Mouse (Mus musculus) heart, embryonic 12.5 days (tissue): Measurements from ENCODE around the gene Ces2c. TPM values are rescaled to one million over a fixed set of nuclear protein-coding genes. Genes with fewer than 3 reads are reported as not detected.
"Not testable (repeated sequence)": the region's sequence is repeated elsewhere in the genome, so short reads cannot be mapped to it uniquely, and the experiment has no call there.

Experiments
- ATAC-seq: fragments of 200-750 bp; cut with Nextera tagmentation; 2 replicates; pipeline ENCODE4 v1.8.0; 2017; ENCODE audit warnings: moderate TSS enrichment, moderate library complexity; ENCODE audit not compliant: insufficient number of reproducible peaks, low FRiP score
- H3K27ac ChIP-seq: fragments of 300-500 bp; sonication (generic); 2 replicates; pipeline ENCODE4 v1.5.1; 2016; ENCODE audit warnings: mild to moderate bottlenecking, moderate library complexity; ENCODE audit not compliant: poor library complexity, severe bottlenecking
- H3K27me3 ChIP-seq: fragments of 300-500 bp; sonication (generic); replicated peaks from 2 replicates; pipeline ENCODE4 v1.6.1; 2016; ENCODE audit warnings: mild to moderate bottlenecking, moderate library complexity
- H3K36me3 ChIP-seq: fragments of 300-500 bp; sonication (generic); 2 replicates; pipeline ENCODE4 v1.6.1; 2016; ENCODE audit warnings: mild to moderate bottlenecking, moderate library complexity
- H3K4me1 ChIP-seq: fragments of 300-500 bp; sonication (generic); replicated peaks from 2 replicates; pipeline ENCODE4 v1.6.1; 2016; ENCODE audit warnings: mild to moderate bottlenecking
- H3K4me2 ChIP-seq: fragments of 300-500 bp; sonication (generic); 2 replicates; pipeline ENCODE4 v1.6.1; 2016; ENCODE audit warnings: mild to moderate bottlenecking, moderate library complexity
- H3K4me3 ChIP-seq: fragments of 300-500 bp; sonication (generic); 2 replicates; pipeline ENCODE4 v1.5.1; 2016; ENCODE audit warnings: mild to moderate bottlenecking
- H3K9ac ChIP-seq: fragments of 300-500 bp; sonication (generic); 2 replicates; pipeline ENCODE4 v1.6.1; 2016; ENCODE audit warnings: mild to moderate bottlenecking, moderate library complexity
- H3K9me3 ChIP-seq: fragments of 300-500 bp; sonication (generic); replicated peaks from 2 replicates; pipeline ENCODE4 v1.6.1; 2016; ENCODE audit warnings: mild to moderate bottlenecking, moderate library complexity
- WGBS: fragments of 180-500 bp; shearing (Covaris S2); methylation state at CpG from one replicate; pipeline ENCODE4 v1.1.7; 2016; 5-methylcytosine and 5-hydroxymethylcytosine counted together
- polyA plus RNA-seq: library from polyadenylated mRNA; unstranded; fragments of >200 nt; fragmentation: Nextera tagmentation; extraction: Ambion mirVana; gene quantifications from 2 replicates; pipeline ENCODE4 v1.2.1, GENCODE M21; 2016

Gene Ces2c
- polyA plus RNA-seq, 1 experiment from 2014 or later: not detected

- H3K27ac ChIP-seq, H3K4me3 ChIP-seq, H3K4me1 ChIP-seq, H3K4me2 ChIP-seq, ATAC-seq, H3K9ac ChIP-seq, H3K36me3 ChIP-seq, H3K27me3 ChIP-seq, H3K9me3 ChIP-seq: not testable (repeated sequence)
- WGBS: no CpG with 5 or more reads among the region's 2 CpGs
These were observed 22.0 kb downstream of the Ces2c start for GRCm38 (mm10) chr8:104868876-104869275.

DNA sequence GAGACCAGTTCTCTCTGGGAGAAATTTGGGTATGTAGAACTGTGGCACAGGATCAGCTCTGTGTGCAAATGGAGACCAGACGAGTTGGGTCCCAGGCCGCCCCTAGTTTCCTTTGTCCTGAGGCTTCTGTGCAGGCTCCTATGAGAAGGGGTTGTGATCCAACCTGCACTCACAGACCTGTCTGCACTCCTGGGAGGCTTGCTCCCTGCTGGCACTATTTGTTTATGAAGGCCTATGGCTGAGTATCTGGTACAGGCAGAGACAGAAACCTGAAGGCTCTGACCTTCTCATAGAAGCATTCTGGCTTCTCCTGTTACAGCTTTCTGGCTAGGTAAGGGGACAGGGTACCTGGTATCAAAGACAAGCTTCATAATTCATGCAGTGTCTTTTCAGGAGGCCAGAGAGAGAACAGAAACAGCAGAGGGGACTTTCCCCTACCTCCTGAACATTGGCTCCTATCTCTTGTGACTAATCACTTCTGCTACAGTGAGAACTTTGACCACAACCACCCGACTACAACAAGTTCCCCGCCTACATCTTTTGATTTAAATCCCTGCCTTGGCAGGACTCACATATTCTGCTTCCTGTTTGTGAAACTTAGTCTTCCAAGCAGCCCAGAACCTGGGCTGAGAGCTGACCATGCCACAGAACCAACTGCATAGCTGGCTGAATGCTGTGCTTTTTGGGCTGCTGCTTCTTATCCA lies 39.5 kb downstream of the Ces2c start:
- not testable (repeated sequence) for H3K4me3 ChIP-seq, H3K36me3 ChIP-seq, ATAC-seq, H3K27me3 ChIP-seq, H3K4me2 ChIP-seq, H3K27ac ChIP-seq, H3K4me1 ChIP-seq, H3K9ac ChIP-seq, H3K9me3 ChIP-seq
- no CpG with 5 or more reads among the region's 4 CpGs for WGBS

DNA sequence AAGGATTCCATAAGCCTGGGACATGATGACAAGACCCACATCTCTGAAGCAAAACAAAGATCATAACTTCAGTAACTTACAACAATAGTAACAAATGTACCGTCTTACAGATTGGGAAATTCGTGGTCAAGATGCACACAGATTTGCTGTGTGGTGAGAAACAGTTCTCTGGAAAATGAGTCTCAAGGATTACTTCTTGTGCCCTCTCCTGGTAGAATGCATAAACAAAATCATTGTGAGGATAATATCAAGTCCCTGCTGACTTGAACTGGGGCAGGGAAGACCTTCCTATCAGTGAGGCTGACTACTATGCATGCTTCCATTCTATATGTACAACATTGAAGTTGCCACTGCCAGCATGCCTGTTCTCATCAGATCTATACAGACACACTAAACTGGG lies 54.9 kb downstream of the Ces2c start:
- H3K4me3 ChIP-seq: no peak overlapping the region
- H3K36me3 ChIP-seq: no peaks in the 10 kb centered on the region
- no peak for ATAC-seq
- no peaks in the 10 kb centered on the region for H3K9me3 ChIP-seq
- H3K27me3 ChIP-seq: no peaks in the 10 kb centered on the region
- H3K4me2 ChIP-seq: no peak overlapping the region
- WGBS: 71% methylated on average over 2 of the region's 2 CpGs
- H3K27ac ChIP-seq: no peak overlapping the region
- H3K4me1 ChIP-seq: no peaks in the 10 kb centered on the region
- H3K9ac ChIP-seq: no peak overlapping the region

Other genes starting within 250 kb of the Ces2c start
- 16.1 and 18.6 TPM in 2 replicates for gene Cdh16, start 222.7 kb upstream of the Ces2c start, polyA plus RNA-seq
- 299 and 301 TPM in 2 replicates for gene Rrad, start 215.7 kb upstream of the Ces2c start, polyA plus RNA-seq
- gene Ciao2b, start 205.1 kb upstream of the Ces2c start, polyA plus RNA-seq: 187 and 195 TPM in 2 replicates
- gene Ces2a, start 113.1 kb upstream of the Ces2c start, polyA plus RNA-seq: not detected in 2 replicates
- not detected in 2 replicates for gene Ces2b, start 15.5 kb upstream of the Ces2c start, polyA plus RNA-seq
- gene Ces2e, start 79.2 kb downstream of the Ces2c start, polyA plus RNA-seq: not detected in 2 replicates
- gene Ces2f, start 100.3 kb downstream of the Ces2c start, polyA plus RNA-seq: not detected in 2 replicates
- 1.0 and 1.4 TPM in 2 replicates for gene Ces2g, start 114.7 kb downstream of the Ces2c start, polyA plus RNA-seq
- gene Ces2h, start 153.8 kb downstream of the Ces2c start, polyA plus RNA-seq: not detected in 2 replicates
- gene Ces3a, start 201.5 kb downstream of the Ces2c start, polyA plus RNA-seq: not detected in 2 replicates
- gene Ces3b, start 236.7 kb downstream of the Ces2c start, polyA plus RNA-seq: not detected in 2 replicates